Mouse (Mus musculus) megakaryocyte, embryonic 14.5 days (primary cell): ENCODE measurements around the gene Dhcr24.

Experiments used
- FLI1 ChIP-seq: IDR thresholded peaks from 2 replicates; pipeline ENCODE4 v1.6.1; 2012; ENCODE audit warnings: low read length, inconsistent platforms, mixed read lengths
- GATA1 ChIP-seq: IDR thresholded peaks from 3 replicates; pipeline ENCODE4 v1.6.1; 2012; ENCODE audit warnings: mixed read lengths, low read length, inconsistent platforms, borderline replicate concordance

- TF ChIP-seq FLI1 (no peak), GATA1 (no peak)
Observed at GRCm38 (mm10) chr4:106582428-106583153, 21.8 kb downstream of the Dhcr24 start.
